Mouse (Mus musculus) stomach, embryonic 15.5 days (tissue): ENCODE results near the gene Spon1. TPM values are rescaled to one million over a fixed set of nuclear protein-coding genes. Genes with fewer than 3 reads are reported as not detected.

Experiments used
- ATAC-seq: fragments of 200-750 bp; cut with Nextera tagmentation; 2 replicates; pipeline ENCODE4 v1.8.0; 2017; ENCODE audit warnings: low read depth, moderate number of reproducible peaks, moderate TSS enrichment; ENCODE audit not compliant: insufficient read depth, low FRiP score
- H3K27ac ChIP-seq: fragments of 300-500 bp; sonication (generic); 2 replicates; pipeline ENCODE4 v1.5.1; 2015; ENCODE audit warnings: mild to moderate bottlenecking, inconsistent platforms
- H3K27me3 ChIP-seq: fragments of 300-500 bp; sonication (generic); replicated peaks from 2 replicates; pipeline ENCODE4 v1.6.1; 2015; ENCODE audit warnings: inconsistent platforms
- H3K36me3 ChIP-seq: fragments of 300-500 bp; sonication (generic); 2 replicates; pipeline ENCODE4 v1.6.1; 2015; ENCODE audit warnings: inconsistent platforms
- H3K4me1 ChIP-seq: fragments of 300-500 bp; sonication (generic); 2 replicates; pipeline ENCODE4 v1.6.1; 2015; ENCODE audit warnings: inconsistent platforms
- H3K4me2 ChIP-seq: fragments of 300-500 bp; sonication (generic); 2 replicates; pipeline ENCODE4 v1.6.1; 2015; ENCODE audit warnings: mild to moderate bottlenecking, inconsistent platforms
- H3K4me3 ChIP-seq: fragments of 300-500 bp; sonication (generic); replicated peaks from 2 replicates; pipeline ENCODE4 v1.5.1; 2015; ENCODE audit warnings: inconsistent platforms
- H3K9ac ChIP-seq: fragments of 300-500 bp; sonication (generic); 2 replicates; pipeline ENCODE4 v1.6.1; 2015; ENCODE audit warnings: inconsistent platforms
- H3K9me3 ChIP-seq: fragments of 300-500 bp; sonication (generic); 2 replicates; pipeline ENCODE4 v1.6.1; 2016; ENCODE audit warnings: inconsistent platforms
- WGBS: fragments of 180-500 bp; shearing (Covaris S2); methylation state at CpG from one replicate; pipeline ENCODE4 v1.1.7; 2015; 5-methylcytosine and 5-hydroxymethylcytosine counted together
- polyA plus RNA-seq: library from polyadenylated mRNA; unstranded; fragments of >200 nt; fragmentation: Nextera tagmentation; extraction: Ambion mirVana; gene quantifications from 2 replicates; pipeline ENCODE4 v1.2.1, GENCODE M21; 2015

Spon1 gene
- polyA plus RNA-seq, 1 experiment from 2014 or later, result 17.1 TPM

DNA sequence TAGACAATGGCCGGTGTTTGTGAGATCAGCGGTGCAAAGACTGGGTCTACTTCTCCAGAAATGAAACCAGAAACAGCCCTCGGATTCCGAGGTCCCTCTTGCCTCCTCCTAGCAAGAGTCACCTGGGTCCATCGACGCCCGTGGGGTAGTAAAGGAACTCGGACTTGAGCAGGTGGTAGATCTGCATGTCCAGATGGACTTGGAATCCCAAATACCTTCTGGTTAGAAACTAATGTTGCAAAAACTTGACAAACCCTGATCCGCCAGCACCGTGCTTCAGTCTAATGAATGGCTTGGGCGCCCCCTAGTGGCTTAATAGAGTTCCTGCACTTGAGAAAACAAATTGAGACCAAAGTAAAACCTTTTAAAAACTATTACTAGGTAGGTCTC is 254.9 kb downstream of the Spon1 start:
- WGBS, result 2% methylated on average over 11 of the region's 11 CpGs
- H3K4me1 ChIP-seq, result peaks cover 3% of the 10 kb centered on the region; the same call in 1 of the 2 replicates
- no peaks in the 10 kb centered on the region for H3K36me3 ChIP-seq

DNA sequence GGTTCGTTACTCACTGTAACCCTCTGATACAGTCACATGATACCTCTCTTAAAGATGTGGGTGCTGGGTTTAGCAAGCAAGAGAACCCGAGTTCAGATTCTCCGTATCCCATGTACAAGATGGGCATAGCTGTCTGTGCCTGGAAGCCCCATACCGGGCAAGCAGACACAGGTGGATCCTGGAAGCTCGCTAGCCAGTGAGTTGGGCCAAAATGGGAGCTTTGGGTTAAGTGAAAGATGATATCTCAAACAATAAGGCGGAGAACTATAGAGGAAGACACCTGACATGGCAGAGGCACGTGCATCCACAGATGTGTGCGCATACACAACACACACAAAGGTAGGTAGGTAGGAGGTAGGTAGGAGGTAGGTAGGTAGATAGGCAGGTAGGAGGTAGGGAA is 261.1 kb downstream of the Spon1 start:
- Histone ChIP-seq H3K36me3 (no peaks in the 10 kb centered on the region), H3K9me3 (no peaks in the 10 kb centered on the region), H3K4me3 (no peak overlapping the region), H3K4me1 (no peaks in the 10 kb centered on the region), H3K27ac (no peak overlapping the region), H3K27me3 (no peaks in the 10 kb centered on the region), H3K9ac (no peak overlapping the region), H3K4me2 (no peak overlapping the region)
- no peak for ATAC-seq
- 84% methylated on average over 8 of the region's 8 CpGs for WGBS

More for the DNA sequence above, 254.9 kb downstream of the Spon1 start:
- H3K27ac ChIP-seq, result no peak overlapping the region
- no peak overlapping the region; the same call in 1 of the 2 replicates for H3K9ac ChIP-seq
- peak overlapping the region; percentile 51 for H3K4me3 ChIP-seq
- no peaks in the 10 kb centered on the region for H3K9me3 ChIP-seq
- H3K4me2 ChIP-seq, result peak overlapping the region; percentile 62
- H3K27me3 ChIP-seq, result no peaks in the 10 kb centered on the region
- ATAC-seq, result no peak

DNA sequence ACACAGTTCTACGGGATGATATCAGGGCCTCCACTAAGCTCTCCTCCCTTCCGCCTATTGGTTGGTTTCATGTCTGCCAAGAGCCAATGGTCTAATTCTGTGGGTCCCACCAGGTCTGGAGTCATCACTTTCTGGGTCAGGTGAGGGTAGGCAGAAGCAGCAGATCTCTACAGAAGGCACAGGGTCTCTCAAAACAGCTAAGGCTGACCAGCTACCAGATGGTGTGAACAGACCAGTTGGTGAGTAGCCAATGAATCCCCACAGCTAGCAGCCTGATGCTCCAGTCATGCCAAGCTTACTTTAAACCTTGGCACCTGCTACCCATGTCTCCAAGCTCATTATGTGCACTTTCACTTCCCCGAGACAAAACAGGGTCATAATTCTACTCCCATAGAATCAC is 261.6 kb downstream of the Spon1 start:
- whole genome bisulfite sequencing, result 74% methylated on average over 3 of the region's 3 CpGs
- Histone ChIP-seq H3K4me2 (no peak overlapping the region), H3K36me3 (no peaks in the 10 kb centered on the region), H3K9me3 (no peaks in the 10 kb centered on the region), H3K9ac (no peak overlapping the region), H3K27ac (no peak overlapping the region), H3K4me1 (no peaks in the 10 kb centered on the region), H3K27me3 (no peaks in the 10 kb centered on the region), H3K4me3 (no peak overlapping the region)
- ATAC-seq, result no peak

DNA sequence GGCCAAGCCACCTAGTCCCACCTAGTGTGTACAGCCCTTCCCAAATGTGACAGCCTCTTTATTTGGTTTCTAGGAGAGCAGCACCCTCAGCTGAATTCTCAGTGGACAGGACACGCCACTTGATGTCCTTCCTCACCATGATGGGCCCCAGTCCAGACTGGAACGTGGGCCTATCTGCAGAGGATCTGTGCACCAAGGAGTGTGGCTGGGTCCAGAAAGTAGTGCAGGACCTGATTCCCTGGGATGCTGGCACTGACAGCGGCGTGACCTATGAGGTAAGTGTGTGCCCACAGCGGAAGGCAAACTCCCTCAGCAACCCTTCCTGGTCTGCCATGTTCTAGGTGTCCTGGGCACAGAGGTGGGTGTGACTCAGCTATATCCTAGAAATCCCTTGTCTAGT is 263.0 kb downstream of the Spon1 start:
- no peaks in the 10 kb centered on the region for H3K9me3 ChIP-seq
- no peak overlapping the region for H3K4me3 ChIP-seq
- 85% methylated on average over 5 of the region's 5 CpGs for WGBS
- no peaks in the 10 kb centered on the region for H3K27me3 ChIP-seq
- no peak overlapping the region for H3K27ac ChIP-seq
- no peak overlapping the region for H3K9ac ChIP-seq
- H3K4me1 ChIP-seq, result no peaks in the 10 kb centered on the region
- H3K36me3 ChIP-seq, result no peaks in the 10 kb centered on the region
- ATAC-seq, result no peak
- H3K4me2 ChIP-seq, result no peak overlapping the region

DNA sequence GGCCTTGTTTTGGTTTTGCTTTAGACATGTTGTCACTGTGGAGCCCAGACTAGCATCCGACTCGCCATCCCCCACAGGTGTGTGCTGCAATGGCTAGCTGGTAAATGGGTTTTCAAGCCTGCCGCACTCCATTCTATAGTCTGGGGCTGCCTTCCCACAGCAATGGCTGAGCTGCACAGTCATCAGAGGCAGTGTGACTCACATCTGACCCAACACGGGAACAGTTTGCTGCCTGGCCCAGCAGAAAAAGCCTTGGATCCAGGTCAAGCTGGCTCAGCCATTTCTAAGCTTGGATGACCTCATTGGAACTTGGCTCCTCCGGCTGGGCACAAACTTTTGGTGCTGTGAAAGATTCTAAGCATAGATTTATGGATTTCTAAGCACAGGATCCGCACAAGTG is 263.8 kb downstream of the Spon1 start:
- H3K9me3 ChIP-seq, result no peaks in the 10 kb centered on the region
- no peaks in the 10 kb centered on the region for H3K27me3 ChIP-seq
- no peak for ATAC-seq
- no peak overlapping the region for H3K4me3 ChIP-seq
- no peaks in the 10 kb centered on the region for H3K36me3 ChIP-seq
- 75% methylated on average over 6 of the region's 6 CpGs for WGBS
- H3K4me1 ChIP-seq, result no peaks in the 10 kb centered on the region
- no peak overlapping the region for H3K9ac ChIP-seq
- H3K27ac ChIP-seq, result no peak overlapping the region
- H3K4me2 ChIP-seq, result no peak overlapping the region

DNA sequence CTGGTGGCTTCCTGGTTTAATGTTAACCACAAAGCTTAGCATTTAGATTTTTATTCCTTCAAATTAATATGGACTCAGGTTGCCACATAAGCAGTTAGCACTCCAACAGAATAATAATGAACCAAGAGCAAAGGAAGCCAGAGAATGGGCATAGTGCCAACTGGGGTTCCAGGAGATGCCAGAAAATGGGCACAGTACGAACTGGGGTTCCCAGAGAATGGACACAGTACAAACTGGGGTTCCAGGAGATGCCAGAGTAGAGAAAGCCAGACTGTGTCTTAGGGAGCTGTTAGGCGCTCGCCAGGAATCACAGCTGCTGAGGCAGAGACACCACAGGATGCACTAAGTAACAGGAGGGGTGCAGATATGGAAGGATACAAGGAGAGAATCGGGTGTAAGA is 271.4 kb downstream of the Spon1 start:
- H3K4me3 ChIP-seq, result no peak overlapping the region
- no peaks in the 10 kb centered on the region for H3K36me3 ChIP-seq
- 89% methylated on average over 4 of the region's 4 CpGs for WGBS
- no peaks in the 10 kb centered on the region for H3K27me3 ChIP-seq
- no peaks in the 10 kb centered on the region for H3K9me3 ChIP-seq
- no peaks in the 10 kb centered on the region for H3K4me1 ChIP-seq
- H3K4me2 ChIP-seq, result no peak overlapping the region
- no peak overlapping the region for H3K27ac ChIP-seq
- no peak overlapping the region for H3K9ac ChIP-seq
- ATAC-seq, result no peak

DNA sequence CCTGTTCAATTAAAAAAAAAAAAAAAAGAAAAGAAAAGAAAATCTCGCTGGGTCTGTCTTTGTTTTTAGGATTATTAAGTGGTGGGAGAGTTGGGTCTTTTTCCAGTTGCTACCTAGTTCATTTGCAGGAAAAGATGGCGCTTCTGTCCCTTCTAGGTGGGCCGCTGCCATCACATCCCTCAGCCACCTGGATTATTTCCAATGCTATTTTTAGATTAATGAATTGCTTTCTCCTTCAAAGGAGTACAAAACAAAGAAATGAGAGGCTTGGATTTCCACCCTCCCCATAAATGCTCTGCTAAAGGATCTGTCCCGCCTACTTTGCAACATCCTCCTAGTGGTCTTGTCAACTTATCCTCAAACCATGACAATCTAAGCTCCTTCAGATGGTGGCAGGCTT is 275.6 kb downstream of the Spon1 start:
- WGBS, result 90% methylated on average over 4 of the region's 4 CpGs
- Histone ChIP-seq H3K9me3 (no peaks in the 10 kb centered on the region), H3K9ac (no peak overlapping the region), H3K4me2 (no peak overlapping the region), H3K36me3 (no peaks in the 10 kb centered on the region), H3K27ac (no peak overlapping the region), H3K4me3 (no peak overlapping the region), H3K27me3 (no peaks in the 10 kb centered on the region), H3K4me1 (no peaks in the 10 kb centered on the region)
- no peak for ATAC-seq

DNA sequence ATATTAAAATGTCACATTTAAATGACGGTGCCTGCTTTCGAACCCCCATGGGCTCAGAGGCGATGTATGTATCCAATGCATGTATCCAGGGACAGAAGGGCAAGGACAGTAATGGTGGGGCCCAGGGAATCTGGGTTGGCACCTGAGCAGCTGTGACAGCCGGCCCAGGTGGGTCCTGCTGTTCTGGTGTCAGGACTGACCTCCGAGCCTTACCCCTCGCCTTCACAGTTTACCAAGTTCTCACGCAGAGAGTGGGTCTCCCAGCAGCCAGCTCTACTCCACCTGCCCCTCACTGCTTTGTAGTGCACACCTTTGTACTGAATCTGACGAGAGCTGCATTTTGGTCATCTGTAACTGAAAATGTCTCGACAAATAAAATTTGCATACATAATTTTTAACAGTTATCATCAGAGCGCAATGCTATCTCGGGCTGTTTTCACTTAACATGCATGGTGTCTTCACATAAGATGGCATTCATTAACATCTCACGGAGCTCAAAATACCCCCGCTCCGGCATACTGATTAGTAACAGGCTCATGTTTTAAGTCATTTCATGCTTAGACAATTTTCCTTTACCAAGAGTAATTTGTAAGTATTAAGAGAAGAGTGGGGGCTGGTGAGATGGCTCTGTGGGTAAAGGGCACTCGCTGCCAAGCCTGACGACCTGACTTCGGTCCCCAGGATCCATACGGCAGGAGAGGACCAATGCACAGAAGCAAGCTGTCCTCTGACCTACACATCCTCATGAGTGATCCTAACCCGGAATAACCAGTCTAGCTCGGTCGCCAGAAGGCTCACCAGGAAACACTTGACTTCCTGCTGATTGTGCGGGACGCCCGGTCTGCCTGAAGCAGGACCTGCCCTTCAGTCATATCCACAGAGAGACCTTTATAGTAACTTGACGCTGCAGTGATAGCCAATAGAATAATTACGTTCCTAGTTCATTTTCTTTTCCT is 277.5 kb downstream of the Spon1 start:
- H3K9me3 ChIP-seq, result no peaks in the 10 kb centered on the region
- no peak overlapping the region for H3K4me3 ChIP-seq
- no peak overlapping the region for H3K4me2 ChIP-seq
- 82% methylated on average over 26 of the region's 26 CpGs for WGBS
- peak overlapping the region; percentile 13; the same call in 1 of the 2 replicates for H3K27ac ChIP-seq
- peak; percentile 63; the same call in 1 of the 2 replicates for ATAC-seq
- peaks cover 4% of the 10 kb centered on the region for H3K36me3 ChIP-seq
- H3K4me1 ChIP-seq, result no peaks in the 10 kb centered on the region
- no peak overlapping the region for H3K9ac ChIP-seq
- H3K27me3 ChIP-seq, result no peaks in the 10 kb centered on the region

DNA sequence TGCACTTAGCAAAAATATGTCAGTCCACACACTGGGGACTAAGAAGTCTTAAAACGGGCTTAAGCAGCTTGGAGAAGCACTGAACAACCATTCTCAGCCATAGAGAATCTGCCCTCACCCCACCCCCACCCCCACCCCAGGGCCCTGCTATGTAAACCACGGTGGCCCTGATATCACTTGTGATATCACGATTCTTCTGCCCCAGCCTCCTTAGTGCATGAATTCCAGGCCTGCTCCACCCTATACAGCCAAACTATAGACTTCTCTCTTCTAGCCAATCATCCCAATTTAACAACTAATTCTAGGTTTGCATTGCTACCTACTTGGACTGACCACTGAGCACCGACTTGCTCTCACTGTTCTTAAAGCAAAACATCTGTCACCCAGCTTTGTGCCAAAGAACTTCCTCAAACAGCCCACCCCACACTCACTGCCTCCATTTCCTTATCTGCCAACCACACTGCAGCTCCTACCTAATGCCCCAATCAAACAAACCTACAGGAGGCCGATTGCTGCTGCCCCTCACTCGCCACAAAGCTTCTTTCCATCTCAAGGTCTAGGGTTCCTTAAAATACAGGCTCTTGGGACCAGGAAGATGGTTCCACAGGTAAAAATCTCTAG is 278.2 kb downstream of the Spon1 start:
- peak overlapping the region; percentile 13; the same call in 1 of the 2 replicates for H3K27ac ChIP-seq
- H3K4me3 ChIP-seq, result no peak overlapping the region
- H3K27me3 ChIP-seq, result no peaks in the 10 kb centered on the region
- H3K4me1 ChIP-seq, result no peaks in the 10 kb centered on the region
- no peaks in the 10 kb centered on the region for H3K9me3 ChIP-seq
- WGBS, result 57% methylated on average over 6 of the region's 6 CpGs
- peak; percentile 43; the same call in 1 of the 2 replicates for ATAC-seq
- no peak overlapping the region for H3K4me2 ChIP-seq
- H3K36me3 ChIP-seq, result peaks cover 4% of the 10 kb centered on the region
- H3K9ac ChIP-seq, result no peak overlapping the region

DNA sequence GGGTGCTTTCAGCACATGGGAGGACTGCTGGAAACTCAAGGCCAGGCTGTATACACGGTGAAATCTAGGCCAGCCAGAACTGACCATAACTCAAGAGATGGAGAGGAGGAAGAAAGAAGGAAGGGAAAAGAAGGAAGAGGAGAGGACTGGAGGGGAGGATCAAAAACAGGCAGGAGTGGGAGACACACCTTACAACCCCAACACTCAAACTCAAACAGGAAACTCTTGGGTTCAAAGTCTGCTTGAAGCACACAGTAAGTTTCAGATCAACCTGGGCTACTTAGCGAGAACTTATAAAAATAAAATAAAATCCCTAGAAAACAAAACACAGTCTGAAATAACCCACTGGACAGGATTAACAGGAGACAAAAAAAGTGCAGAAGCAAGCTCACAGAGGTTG is 280.0 kb downstream of the Spon1 start:
- no peak for ATAC-seq
- WGBS, result 63% methylated on average over 2 of the region's 2 CpGs
- no peaks in the 10 kb centered on the region for H3K27me3 ChIP-seq

DNA sequence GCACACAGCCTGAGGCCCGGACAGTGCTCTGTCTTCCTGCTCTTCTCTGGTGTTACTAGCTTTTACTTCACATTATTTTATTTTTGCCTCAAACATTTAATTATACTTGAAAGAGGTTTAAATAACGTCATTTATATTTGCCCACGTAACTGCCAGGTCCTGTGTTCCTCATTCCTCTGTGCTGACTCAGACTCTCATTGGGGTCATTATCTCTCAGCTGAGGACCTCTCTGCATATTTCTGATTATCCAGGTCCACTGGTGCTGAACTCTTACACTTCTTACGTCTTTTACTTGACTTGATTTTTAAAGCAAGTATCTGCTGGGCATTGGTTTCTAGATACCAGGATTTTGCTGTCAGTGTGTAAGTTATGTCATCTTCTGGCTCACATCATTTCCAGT is 287.9 kb downstream of the Spon1 start:
- Histone ChIP-seq H3K27ac (no peak overlapping the region), H3K4me3 (no peak overlapping the region), H3K4me1 (peaks cover 3% of the 10 kb centered on the region; the same call in 1 of the 2 replicates), H3K36me3 (no peaks in the 10 kb centered on the region), H3K4me2 (no peak overlapping the region), H3K9ac (no peak overlapping the region), H3K9me3 (no peaks in the 10 kb centered on the region), H3K27me3 (no peaks in the 10 kb centered on the region)
- WGBS, result 57% methylated on average over 4 of the region's 4 CpGs
- ATAC-seq, result no peak

More for the DNA sequence above, 280.0 kb downstream of the Spon1 start:
- Histone ChIP-seq H3K9ac (no peak overlapping the region), H3K4me2 (no peak overlapping the region), H3K4me1 (no peaks in the 10 kb centered on the region), H3K27ac (no peak overlapping the region; the same call in 1 of the 2 replicates), H3K36me3 (peaks cover 4% of the 10 kb centered on the region), H3K4me3 (no peak overlapping the region), H3K9me3 (no peaks in the 10 kb centered on the region)

DNA sequence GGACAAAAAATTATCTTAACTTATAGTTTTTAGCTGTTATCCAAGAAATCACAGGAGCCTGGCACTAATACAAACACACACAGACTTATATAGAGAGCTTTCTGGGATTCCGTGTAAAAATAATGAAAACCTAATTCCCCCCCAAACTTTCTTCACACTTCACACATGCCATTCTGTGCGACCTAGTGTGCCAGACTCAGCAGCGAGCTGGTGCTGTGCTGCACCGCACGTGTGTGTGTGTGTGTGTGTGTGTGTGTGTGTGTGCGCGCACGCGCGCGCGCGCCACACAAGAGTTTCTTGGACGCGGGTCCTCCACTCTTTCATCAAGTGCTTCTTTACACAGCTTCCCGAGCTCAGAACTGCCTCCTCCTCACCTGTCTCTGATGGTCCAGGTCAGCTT is 292.4 kb downstream of the Spon1 start:
- WGBS, result 85% methylated on average over 16 of the region's 16 CpGs
- ATAC-seq, result no peak
- no peaks in the 10 kb centered on the region for H3K9me3 ChIP-seq
- no peaks in the 10 kb centered on the region for H3K4me1 ChIP-seq
- H3K27me3 ChIP-seq, result no peaks in the 10 kb centered on the region
- H3K4me3 ChIP-seq, result no peak overlapping the region
- H3K9ac ChIP-seq, result no peak overlapping the region
- H3K36me3 ChIP-seq, result no peaks in the 10 kb centered on the region
- H3K4me2 ChIP-seq, result no peak overlapping the region
- H3K27ac ChIP-seq, result no peak overlapping the region
